Mouse (Mus musculus) CD4-positive, CD25-positive, alpha-beta regulatory T cell, adult 2 months (primary cell): ENCODE results near the gene Tert.

Experiments used
- DNase-seq: peaks from one replicate; pipeline ENCODE4 v3.0.0-alpha.2; 2012; ENCODE audit warnings: low read depth, low spot score

Tert gene

DNA sequence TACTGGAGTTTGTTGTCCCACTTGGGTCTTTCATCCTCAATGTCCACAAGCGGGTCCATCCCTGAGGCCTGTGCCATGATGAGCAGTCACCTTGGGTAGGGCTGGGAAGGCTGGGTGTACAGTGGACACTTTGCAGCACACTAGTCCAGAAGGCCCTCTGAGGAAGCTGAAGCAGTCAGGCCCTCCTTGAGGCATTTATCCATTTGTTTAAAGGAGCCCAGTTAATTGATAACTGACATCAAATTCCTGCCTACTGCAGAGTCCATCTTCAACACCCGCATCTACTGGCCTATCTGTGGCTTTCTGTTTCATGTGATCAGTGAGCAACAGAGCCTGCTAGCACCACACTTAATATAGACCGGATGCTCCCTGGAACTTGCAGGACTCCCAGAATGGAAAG is 51.1 kb downstream of the Tert start, which contains the start of gene Slc6a18:
TSS of gene Slc6a18 (minus strand) at position 171 of the 400 bp plus-strand sequence.
- DNase-seq, result no peak

DNA sequence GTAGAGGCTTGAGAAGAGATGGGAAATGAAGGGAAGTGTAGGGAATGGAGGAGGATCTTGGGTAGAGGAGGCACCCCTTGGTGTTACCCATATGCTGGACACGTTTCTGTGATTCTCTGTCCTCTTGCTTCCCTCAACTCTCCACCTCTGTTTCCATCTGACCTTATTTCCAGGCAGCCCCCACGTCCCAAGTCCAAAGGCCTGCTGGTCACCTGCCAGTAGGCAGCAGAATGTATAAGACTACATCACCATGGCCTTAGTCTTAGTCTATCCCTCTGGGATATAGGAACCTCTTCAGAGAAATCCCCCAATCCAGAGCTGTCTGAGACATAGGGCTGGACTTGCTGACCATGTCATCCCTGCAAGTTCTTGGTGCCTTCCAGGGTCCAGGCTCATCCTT is 52.6 kb downstream of the Tert start:
- DNase-seq, result no peak

DNA sequence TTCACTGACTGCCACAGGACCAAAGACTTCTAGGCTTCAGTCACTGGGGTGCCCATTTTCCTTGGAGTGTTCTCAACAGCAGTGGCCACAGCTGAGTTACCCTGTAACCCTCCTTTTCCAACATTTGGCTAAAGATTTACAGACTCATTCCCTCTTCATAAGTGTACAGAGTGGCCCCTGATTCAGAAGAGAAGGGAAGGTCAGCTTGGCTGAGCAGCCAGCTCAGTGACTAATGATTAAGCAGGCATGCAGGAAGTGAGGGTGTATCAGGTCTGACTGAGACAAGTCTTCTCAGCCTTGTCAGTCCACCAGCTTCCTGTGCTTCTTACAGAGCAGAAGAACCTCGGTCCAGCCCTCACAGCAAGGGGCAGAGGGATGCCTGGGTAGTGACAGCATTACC is 53.7 kb downstream of the Tert start:
- DNase-seq, result peak; percentile 22

DNA sequence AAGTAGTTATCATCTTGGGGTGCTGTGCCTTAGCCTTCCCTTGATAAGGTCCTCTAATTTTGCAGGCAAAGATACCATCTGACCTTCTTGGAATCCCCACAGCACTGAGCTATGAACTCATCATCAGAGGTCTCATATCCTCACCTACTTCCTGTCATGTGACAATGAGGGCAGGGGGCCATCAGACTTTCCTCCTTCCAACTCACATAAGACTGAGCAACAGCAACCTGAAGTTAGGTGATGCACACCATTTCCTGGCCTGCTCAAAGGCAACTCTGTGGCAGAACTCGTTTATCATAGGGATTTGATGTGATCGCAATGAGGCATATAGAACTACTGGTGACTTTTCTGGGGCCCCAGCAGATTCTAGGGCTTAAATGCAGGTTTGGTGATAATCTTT is 55.5 kb downstream of the Tert start:
- DNase-seq, result peak; percentile 25

DNA sequence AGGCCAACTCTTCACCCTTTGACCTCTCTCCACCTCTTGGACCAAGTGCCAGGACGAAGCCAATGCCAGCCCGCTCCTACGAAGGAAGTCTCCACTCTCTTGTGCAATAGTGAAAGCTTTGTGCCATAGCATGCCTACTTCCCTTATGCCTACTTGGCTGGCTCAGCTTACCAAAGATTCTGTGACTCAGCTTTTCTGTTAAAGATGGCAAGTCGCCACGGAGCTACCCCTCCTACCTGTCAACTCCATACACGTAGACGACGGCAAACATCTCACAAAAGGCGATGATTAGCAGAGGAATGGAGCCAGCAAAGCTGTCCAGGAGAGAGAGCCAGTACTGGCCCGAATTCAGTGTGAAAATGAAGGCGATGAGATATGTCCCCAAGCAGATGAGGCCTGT is 57.0 kb downstream of the Tert start:
- DNase-seq, result no peak

DNA sequence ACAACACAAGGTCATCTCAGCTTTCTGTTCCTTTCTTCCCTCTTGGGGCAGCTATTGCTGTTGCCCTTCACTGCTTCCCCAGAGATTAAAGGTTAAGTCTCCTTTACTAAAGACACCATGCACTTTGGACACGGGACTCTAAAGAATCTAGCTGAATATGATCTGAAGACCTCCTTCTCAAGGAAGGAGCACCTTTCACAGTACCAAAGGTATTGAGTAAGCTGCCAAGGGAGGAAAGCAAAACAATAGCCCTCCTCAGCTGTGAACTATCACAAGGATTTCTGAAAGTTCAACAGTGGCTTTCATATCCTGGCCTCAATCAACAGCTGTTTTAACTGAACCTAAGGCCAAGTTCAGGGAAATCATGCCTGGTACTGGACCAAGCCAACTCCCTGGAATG is 57.7 kb downstream of the Tert start:
- no peak for DNase-seq

DNA sequence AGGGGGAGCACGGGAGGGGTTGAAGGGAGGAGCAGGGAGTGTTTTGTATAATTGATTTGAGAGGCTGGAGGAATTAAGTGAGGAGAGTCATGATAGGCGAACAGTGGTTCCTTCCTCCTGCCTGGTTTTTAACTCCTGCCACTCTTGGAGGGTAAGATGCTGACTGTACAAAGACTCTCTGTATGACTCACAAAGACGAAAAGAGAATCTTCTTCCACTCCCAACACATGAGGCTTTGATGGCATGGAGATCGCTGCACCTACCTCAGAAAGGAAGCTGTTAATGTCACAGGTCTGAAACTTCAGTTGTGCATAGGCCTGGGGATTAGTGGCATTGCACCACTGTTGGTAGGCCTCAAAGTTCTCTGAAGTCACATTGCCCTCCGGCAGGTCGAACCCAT is 58.8 kb downstream of the Tert start:
- peak; percentile 31 for DNase-seq

DNA sequence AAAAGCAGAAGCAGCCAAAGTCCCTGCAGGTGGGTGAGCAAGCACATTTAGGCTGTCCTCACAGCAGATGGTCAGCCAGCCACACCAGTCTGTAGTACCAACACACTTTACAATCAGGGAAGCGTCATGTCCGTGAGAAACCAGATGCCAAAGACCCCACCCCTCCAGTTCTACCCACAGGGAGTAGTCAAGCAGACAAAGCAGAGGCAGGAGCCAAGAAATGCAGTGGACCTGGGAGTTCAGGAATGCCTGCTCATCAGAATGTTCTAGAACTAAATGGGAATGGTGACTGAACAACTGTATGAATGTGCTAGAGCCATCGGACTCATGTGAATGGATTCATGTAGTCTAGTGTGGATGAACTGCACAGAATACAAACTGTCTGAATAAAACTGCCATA is 60.9 kb downstream of the Tert start:
- DNase-seq, result no peak

DNA sequence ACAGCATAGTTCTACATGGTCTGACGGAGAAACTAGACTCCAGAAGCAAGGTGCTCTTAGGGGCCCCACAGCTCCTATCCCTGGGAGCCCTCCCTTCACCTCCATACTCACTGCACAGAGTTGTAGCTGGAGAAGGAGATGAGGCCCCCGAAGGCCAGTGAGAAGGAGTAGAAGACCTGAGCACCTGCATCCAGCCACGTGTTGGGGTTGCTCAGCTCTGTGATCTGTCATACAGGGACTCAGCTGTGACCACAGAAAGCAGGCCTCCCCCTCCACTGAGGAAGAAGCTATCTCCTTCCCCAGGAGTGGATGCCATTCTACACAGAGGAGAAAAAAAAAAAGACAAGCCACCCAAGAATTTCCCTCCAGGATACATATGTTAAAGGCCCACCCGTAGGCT is 62.2 kb downstream of the Tert start:
- DNase-seq, result no peak

DNA sequence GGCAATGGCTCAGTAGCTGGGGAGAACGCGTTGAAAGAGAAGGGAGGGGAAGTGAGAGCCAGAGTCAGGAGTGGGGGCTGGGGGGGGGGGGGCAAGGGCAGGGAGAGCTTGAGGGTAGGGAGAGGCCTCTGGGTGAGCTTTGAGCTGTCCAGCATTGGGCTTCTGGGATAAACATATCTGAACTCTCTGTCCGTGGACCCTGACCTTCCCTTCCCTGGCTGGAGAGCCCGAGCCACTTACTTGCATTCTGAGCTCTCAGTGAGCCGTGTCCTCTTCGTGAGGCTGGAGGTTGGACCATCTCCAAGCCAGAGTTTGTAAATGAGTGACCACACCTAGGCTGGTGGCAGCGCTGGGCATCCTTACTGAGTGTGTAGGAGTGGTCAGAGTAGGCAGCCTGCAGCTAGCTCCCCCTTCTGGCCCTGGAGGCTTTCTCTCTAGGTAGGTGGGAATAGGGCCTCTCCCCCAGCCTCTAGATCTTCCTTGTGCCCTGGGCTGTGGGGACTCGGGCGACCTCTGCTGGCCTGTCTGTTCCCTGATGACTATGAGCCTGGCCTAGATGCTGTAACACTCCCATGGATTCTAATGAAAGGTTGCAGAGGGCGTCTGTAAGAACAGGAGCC is 65.6 kb downstream of the Tert start:
- peak; percentile 85 for DNase-seq

DNA sequence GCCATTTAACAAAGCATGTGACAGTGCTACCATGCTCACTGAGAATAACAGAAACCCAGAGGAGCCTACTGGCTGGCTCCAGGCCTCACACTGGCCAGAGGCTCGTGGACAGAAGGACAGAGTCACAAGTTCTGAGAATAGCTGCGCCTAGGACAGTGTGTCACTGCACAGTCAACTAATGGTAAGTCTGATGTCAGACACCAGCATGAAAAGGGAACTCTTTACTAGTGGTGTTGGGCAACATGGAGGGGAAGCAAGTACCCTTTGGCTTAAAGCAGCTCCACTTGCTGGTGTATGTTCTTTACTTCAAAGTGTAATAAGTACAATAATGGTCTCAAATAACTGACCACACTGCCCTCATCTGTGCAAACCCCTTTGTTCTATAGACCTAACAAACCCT is 66.6 kb downstream of the Tert start:
- no peak for DNase-seq

DNA sequence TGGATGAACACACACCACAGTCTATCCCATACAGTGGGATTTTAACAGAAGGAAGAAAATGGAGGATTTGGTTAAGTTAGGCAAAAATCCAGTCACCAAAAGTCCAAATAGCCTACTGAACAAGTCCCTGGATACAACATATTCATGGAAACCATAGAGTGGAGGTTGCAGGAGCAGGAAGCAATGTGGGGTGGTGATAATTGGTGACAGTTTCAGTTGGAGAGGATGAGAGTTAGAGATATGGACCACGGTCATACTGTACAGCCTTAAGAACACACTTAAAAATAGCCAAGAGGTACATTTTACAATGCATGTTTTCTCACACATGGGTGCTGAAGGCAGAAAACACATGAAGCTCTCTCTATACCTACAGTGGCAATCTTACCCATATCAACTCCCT is 68.3 kb downstream of the Tert start:
- DNase-seq, result no peak

DNA sequence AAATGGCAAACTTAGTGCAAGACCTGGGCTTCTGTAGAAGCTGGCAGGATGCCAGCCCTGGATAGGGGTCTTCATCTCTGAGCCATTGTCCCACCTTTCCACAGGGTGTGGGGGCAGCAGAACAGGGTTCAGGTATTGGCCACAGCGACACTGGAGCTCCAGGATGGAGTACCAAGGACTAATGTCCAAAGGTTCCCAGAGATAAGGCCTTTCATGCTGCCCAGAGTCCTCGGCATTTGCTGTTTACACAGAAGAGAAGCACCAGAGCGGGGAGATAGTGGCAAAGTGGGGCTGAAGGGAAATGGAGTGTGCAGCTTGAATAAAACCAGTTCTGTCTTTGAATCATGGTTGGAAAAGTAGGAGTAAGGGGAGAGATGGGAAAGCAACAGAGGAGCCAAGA is 69.8 kb downstream of the Tert start:
- DNase-seq, result no peak
